Comparison of ENCODE assay signal across 24 mouse cellular contexts in the genomic region with DNA sequence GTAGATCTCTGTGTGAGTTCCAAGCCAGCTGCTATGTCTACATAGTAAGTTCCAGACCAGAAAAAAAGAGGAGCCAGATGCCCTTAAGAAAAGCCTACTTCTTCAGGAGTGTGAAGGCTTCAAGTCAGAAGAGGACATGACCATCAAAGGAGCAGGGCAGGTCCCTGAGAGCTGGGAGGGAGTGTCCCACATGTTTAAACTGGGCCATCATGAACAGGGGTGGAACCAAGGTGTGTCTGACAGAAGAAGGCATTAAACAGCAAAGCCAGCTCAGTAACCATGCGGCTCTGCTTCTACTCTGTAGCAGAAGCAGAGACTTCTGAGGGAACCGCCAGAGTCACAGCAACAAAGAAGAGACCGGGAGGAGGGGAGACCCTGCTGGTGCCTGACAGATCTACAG. TPM values are rescaled to one million over a fixed set of nuclear protein-coding genes. Genes with fewer than 3 reads are reported as not detected.
A peak's percentile ranks its signal among the peaks of the same experiment; 100 is the strongest.
DNase-seq lines count a peak whose midpoint lies in the region; ATAC-seq and TF ChIP-seq lines count a peak whose summit lies in the region.
"Had no signal": no experiment of that assay in that cellular context is flagged by ENCODE, and none has a peak within 500 bp of the region (broad histone marks: within the 10 kb centered on the region; RNA-seq: fewer than 3 reads in every experiment).

No protein-coding gene starts in this region.

- WGBS in intestine, embryonic 16.5 days, result 24% methylated on average over 3 of the region's 3 CpGs
- 17% methylated on average over 3 of the region's 3 CpGs for WGBS in intestine, postnatal 0 days
- WGBS in thymus, adult 2 months, result 51% methylated on average over 3 of the region's 3 CpGs
- 22% methylated on average over 3 of the region's 3 CpGs for WGBS in stomach, embryonic 16.5 days

- H3K27me3 ChIP-seq in intestine, embryonic 16.5 days (replicated peaks; ENCODE audit: control insufficient read depth, insufficient read depth, low read length), result no peaks in the 10 kb centered on the region
- no peaks in the 10 kb centered on the region for H3K27me3 ChIP-seq in intestine, postnatal 0 days (replicated peaks; ENCODE audit: control insufficient read depth, insufficient read depth, low read length)
- no peaks in the 10 kb centered on the region for H3K27me3 ChIP-seq in thymus, adult 2 months (ENCODE audit: control insufficient read depth, insufficient read depth, low read length)
- no peaks in the 10 kb centered on the region for H3K27me3 ChIP-seq in stomach, embryonic 16.5 days (ENCODE audit: control insufficient read depth, insufficient read depth, low read length)
- H3K27me3 ChIP-seq: embryonic facial prominence, embryonic 13.5 days; forebrain, embryonic 12.5 days; hindbrain, embryonic 15.5 days had no signal

- no peak overlapping the region for H3K4me2 ChIP-seq in intestine, embryonic 16.5 days (ENCODE audit: low read depth, low read length)
- H3K4me2 ChIP-seq in intestine, postnatal 0 days (replicated peaks; ENCODE audit: low read depth), result no peak overlapping the region
- no peak overlapping the region for H3K4me2 ChIP-seq in stomach, embryonic 16.5 days (ENCODE audit: low read depth, low read length)
- H3K4me2 ChIP-seq: embryonic facial prominence, embryonic 13.5 days; forebrain, embryonic 12.5 days; heart, embryonic 13.5 days; hindbrain, embryonic 15.5 days had no signal

- no peaks in the 10 kb centered on the region for H3K36me3 ChIP-seq in intestine, embryonic 16.5 days (ENCODE audit: control insufficient read depth, insufficient read depth, low read length)
- H3K36me3 ChIP-seq in intestine, postnatal 0 days (ENCODE audit: control insufficient read depth, insufficient read depth), result no peaks in the 10 kb centered on the region
- H3K36me3 ChIP-seq in thymus, adult 2 months (ENCODE audit: control insufficient read depth, insufficient read depth, low read length), result no peaks in the 10 kb centered on the region
- no peaks in the 10 kb centered on the region for H3K36me3 ChIP-seq in stomach, embryonic 16.5 days (ENCODE audit: control insufficient read depth, insufficient read depth, low read length)
- H3K36me3 ChIP-seq: embryonic facial prominence, embryonic 13.5 days; forebrain, embryonic 12.5 days; G1E; heart, embryonic 13.5 days; hindbrain, embryonic 15.5 days had no signal

- H3K9ac ChIP-seq in intestine, embryonic 16.5 days (ENCODE audit: low read depth, low read length), result no peak overlapping the region
- H3K9ac ChIP-seq in intestine, postnatal 0 days (ENCODE audit: low read depth, low read length), result no peak overlapping the region
- H3K9ac ChIP-seq in stomach, embryonic 16.5 days (ENCODE audit: low read length), result no peak overlapping the region
- H3K9ac ChIP-seq: embryonic facial prominence, embryonic 13.5 days; forebrain, embryonic 12.5 days; heart, embryonic 13.5 days; hindbrain, embryonic 15.5 days had no signal

- no peak for TF ChIP-seq POLR2A in thymus, adult 2 months (IDR thresholded peaks at IDR 0.05; ENCODE audit: control insufficient read depth, extremely low read depth, insufficient read depth, low read length, poor library complexity)

- no peak overlapping the region for H3K4me3 ChIP-seq in intestine, embryonic 16.5 days (ENCODE audit: low read length)
- H3K4me3 ChIP-seq in intestine, postnatal 0 days (ENCODE audit: low read depth, low read length), result no peak overlapping the region
- H3K4me3 ChIP-seq in thymus, adult 2 months (ENCODE audit: control insufficient read depth, insufficient read depth, low read length), result no peak overlapping the region
- no peak overlapping the region for H3K4me3 ChIP-seq in stomach, embryonic 16.5 days (replicated peaks; ENCODE audit: low read length)
- H3K4me3 ChIP-seq: embryonic facial prominence, embryonic 13.5 days; forebrain, embryonic 12.5 days; gastrocnemius, adult 2 months; heart, embryonic 13.5 days; hindbrain, embryonic 15.5 days had no signal

- DNase-seq in thymus, postnatal 14 days, result peak; percentile 40
- DNase-seq in thymus, adult 2 months, result no peak
- DNase-seq in thymus, postnatal 4 days, result peak; percentile 46
- DNase-seq in gastrocnemius, postnatal 25 days, result no peak
- DNase-seq: adrenal gland, adult 2 months; adrenal gland, postnatal 25 days; cerebellum, adult 18-20 months; cerebellum, adult 9-11 months; cerebellum, postnatal 36 days; gastrocnemius, adult 2 months; gastrocnemius, postnatal 36 days; heart, adult 11 months; heart, postnatal 36 days had no signal

- peak; percentile 36; the same call in 1 of the 2 replicates for ATAC-seq in intestine, embryonic 16.5 days
- ATAC-seq in intestine, postnatal 0 days, result no peak
- peak; percentile 53; the same call in 1 of the 2 replicates for ATAC-seq in stomach, embryonic 16.5 days (ENCODE audit: insufficient read depth, low FRiP score)
- no peak for ATAC-seq in inflammation-experienced regulatory T-cells, adult 6 months
- ATAC-seq: forebrain, embryonic 16.5 days had no signal

- no peaks in the 10 kb centered on the region for H3K4me1 ChIP-seq in intestine, embryonic 16.5 days (ENCODE audit: control insufficient read depth, insufficient read depth, low read length)
- no peaks in the 10 kb centered on the region for H3K4me1 ChIP-seq in intestine, postnatal 0 days (replicated peaks; ENCODE audit: control insufficient read depth, insufficient read depth, low read length)
- peaks cover 9% of the 10 kb centered on the region for H3K4me1 ChIP-seq in thymus, adult 2 months (replicated peaks; ENCODE audit: control insufficient read depth, insufficient read depth, low read length)
- H3K4me1 ChIP-seq in stomach, embryonic 16.5 days (ENCODE audit: control insufficient read depth, insufficient read depth, low read length), result no peaks in the 10 kb centered on the region
- H3K4me1 ChIP-seq: embryonic facial prominence, embryonic 13.5 days; forebrain, embryonic 12.5 days; heart, embryonic 13.5 days; hindbrain, embryonic 15.5 days had no signal

- no peaks in the 10 kb centered on the region for H3K9me3 ChIP-seq in intestine, embryonic 16.5 days (ENCODE audit: control insufficient read depth, low read length)
- no peaks in the 10 kb centered on the region for H3K9me3 ChIP-seq in intestine, postnatal 0 days (ENCODE audit: control insufficient read depth)
- H3K9me3 ChIP-seq in stomach, embryonic 16.5 days (replicated peaks; ENCODE audit: control insufficient read depth, low read length), result no peaks in the 10 kb centered on the region
- H3K9me3 ChIP-seq: embryonic facial prominence, embryonic 13.5 days; forebrain, embryonic 12.5 days; G1E; heart, embryonic 13.5 days; hindbrain, embryonic 15.5 days had no signal

- no peak overlapping the region for H3K27ac ChIP-seq in intestine, embryonic 16.5 days (ENCODE audit: low read length)
- no peak overlapping the region for H3K27ac ChIP-seq in intestine, postnatal 0 days (ENCODE audit: low read depth, low read length)
- no peak overlapping the region for H3K27ac ChIP-seq in thymus, adult 2 months (ENCODE audit: control insufficient read depth, insufficient read depth, low read length)
- peak overlapping the region; percentile 34; the same call in 1 of the 2 replicates for H3K27ac ChIP-seq in stomach, embryonic 16.5 days (ENCODE audit: low read length)
- H3K27ac ChIP-seq: embryonic facial prominence, embryonic 13.5 days; forebrain, embryonic 12.5 days; gastrocnemius, adult 2 months; heart, embryonic 13.5 days; hindbrain, embryonic 15.5 days had no signal

- TF ChIP-seq CTCF in intestine, postnatal 0 days (IDR thresholded peaks at IDR 0.05; ENCODE audit: low read depth), result no peak
- no peak for TF ChIP-seq CTCF in thymus, adult 2 months (IDR thresholded peaks at IDR 0.05; ENCODE audit: borderline replicate concordance, control insufficient read depth, extremely low read depth, insufficient read depth, low read length, poor library complexity)

RNA-seq across cellular contexts. Expression of gene Srpk1, which starts 21.2 kb away (rescaled TPM):
- polyA plus RNA-seq in intestine, embryonic 16.5 days (2015; fragmentation: Nextera tagmentation; extraction: Ambion mirVana), result 72.0 and 83.2 TPM in 2 replicates
- 55.2 and 70.3 TPM in 2 replicates for polyA plus RNA-seq in intestine, postnatal 0 days (2015; fragmentation: Nextera tagmentation; extraction: Ambion mirVana)
- polyA plus RNA-seq in thymus, adult 2 months (2012; rRNA removed), result 61.4 and 63.9 TPM in 2 replicates
- polyA plus RNA-seq in stomach, embryonic 16.5 days (2015; fragmentation: Nextera tagmentation; extraction: Ambion mirVana), result 67.6 and 73.0 TPM in 2 replicates
- total RNA-seq in gastrocnemius, postnatal 25 days (2021), result 10 to 100 TPM; 25.0 to 31.4 TPM
- polyA plus RNA-seq in inflammation-experienced regulatory T-cells, adult 6 months (2017; shearing (Covaris generic)), result 100 to 1,000 TPM; 164 to 225 (median 209) TPM

RNA-seq across cellular contexts. Expression of gene Slc26a8, which starts 46.3 kb away (rescaled TPM):
- polyA plus RNA-seq in intestine, embryonic 16.5 days (2015; fragmentation: Nextera tagmentation; extraction: Ambion mirVana), result 0.17 and 0.28 TPM in 2 replicates
- 0.17 and 0.40 TPM in 2 replicates for polyA plus RNA-seq in intestine, postnatal 0 days (2015; fragmentation: Nextera tagmentation; extraction: Ambion mirVana)
- 0.75 and 0.93 TPM in 2 replicates for polyA plus RNA-seq in thymus, adult 2 months (2012; rRNA removed)
- polyA plus RNA-seq in stomach, embryonic 16.5 days (2015; fragmentation: Nextera tagmentation; extraction: Ambion mirVana), result 0.46 and 0.80 TPM in 2 replicates
- total RNA-seq in gastrocnemius, postnatal 25 days (2021), result under 1 TPM in 1 of 2 experiments, not detected in 1; 0.27 TPM
- polyA plus RNA-seq in inflammation-experienced regulatory T-cells, adult 6 months (2017; shearing (Covaris generic)), result under 1 TPM; 0.21 to 0.88 (median 0.87) TPM
- polyA plus RNA-seq: C2C12 had no signal

RNA-seq across cellular contexts. Expression of gene Mapk14, which starts 47.4 kb away (rescaled TPM):
- 34.5 and 37.5 TPM in 2 replicates for polyA plus RNA-seq in intestine, embryonic 16.5 days (2015; fragmentation: Nextera tagmentation; extraction: Ambion mirVana)
- polyA plus RNA-seq in intestine, postnatal 0 days (2015; fragmentation: Nextera tagmentation; extraction: Ambion mirVana), result 23.6 and 24.6 TPM in 2 replicates
- 121 and 131 TPM in 2 replicates for polyA plus RNA-seq in thymus, adult 2 months (2012; rRNA removed)
- polyA plus RNA-seq in stomach, embryonic 16.5 days (2015; fragmentation: Nextera tagmentation; extraction: Ambion mirVana), result 34.0 and 34.2 TPM in 2 replicates
- total RNA-seq in gastrocnemius, postnatal 25 days (2021), result 10 to 100 TPM; 68.0 to 81.3 TPM
- 10 to 100 TPM; 17.7 to 24.5 (median 24.2) TPM for polyA plus RNA-seq in inflammation-experienced regulatory T-cells, adult 6 months (2017; shearing (Covaris generic))

Comparison
In these comparisons a context has a peak if more than half of its experiments do, and no peak if none do; other contexts are left out.
1. ATAC-seq: peak in intestine, embryonic 16.5 days (single experiment) and stomach, embryonic 16.5 days (single experiment); none in intestine, postnatal 0 days (single experiment) and inflammation-experienced regulatory T-cells, adult 6 months (single experiment).
2. DNase-seq: peak in thymus, postnatal 14 days (single experiment) and thymus, postnatal 4 days (single experiment); none in thymus, adult 2 months (single experiment) and gastrocnemius, postnatal 25 days (single experiment).